Mouse (Mus musculus) ES-E14 (cell line): ENCODE results near the gene Robo3. TPM values are rescaled to one million over a fixed set of nuclear protein-coding genes. Genes with fewer than 3 reads are reported as not detected.

ENCODE experiments used
- DNase-seq: peaks from one replicate; pipeline ENCODE4 v3.0.0-alpha.2; 2013; ENCODE audit warnings: low read depth, low spot score
- H3K27ac ChIP-seq: 2 replicates; pipeline ENCODE4 v1.5.1; 2012; ENCODE audit warnings: low read depth, mild to moderate bottlenecking, low read length, moderate library complexity, mixed read lengths; ENCODE audit not compliant: poor library complexity, insufficient read depth, severe bottlenecking
- H3K36me3 ChIP-seq: 2 replicates; pipeline ENCODE4 v1.6.1; 2012; ENCODE audit warnings: mild to moderate bottlenecking, low read length, moderate library complexity, mixed read lengths; ENCODE audit not compliant: control insufficient read depth, poor library complexity, insufficient read depth, severe bottlenecking
- H3K4me1 ChIP-seq, 2 experiments: fragments of 150-350 bp in 1 of 2; sonication (generic) in 1 of 2; 2 replicates each; pipeline ENCODE4 v1.6.1; 2012; ENCODE audit warnings: low read length in 2 of 2, mild to moderate bottlenecking in 1 of 2, mixed read lengths in 1 of 2; ENCODE audit not compliant: control insufficient read depth in 2 of 2, insufficient read depth in 2 of 2, poor library complexity in 1 of 2
- H3K4me3 ChIP-seq, 2 experiments: fragments of 150-350 bp in 1 of 2; sonication (generic) in 1 of 2; 2 replicates each; pipeline ENCODE4 v1.5.1; 2012; ENCODE audit warnings: low read length in 2 of 2, low read depth in 1 of 2, mild to moderate bottlenecking in 1 of 2, mixed read lengths in 1 of 2; ENCODE audit not compliant: insufficient read depth in 1 of 2, poor library complexity in 1 of 2, severe bottlenecking in 1 of 2
- H3K9ac ChIP-seq: 2 replicates; pipeline ENCODE4 v1.6.1; 2012; ENCODE audit warnings: low read depth, mild to moderate bottlenecking, low read length, mixed read lengths; ENCODE audit not compliant: poor library complexity, insufficient read depth, severe bottlenecking
- H3K9me3 ChIP-seq: fragments of 150-350 bp; sonication (generic); 2 replicates; pipeline ENCODE4 v1.6.1; 2012; ENCODE audit warnings: low read depth, mild to moderate bottlenecking, low read length; ENCODE audit not compliant: control insufficient read depth, insufficient read depth
- CHD2 ChIP-seq: IDR thresholded peaks from 2 replicates; pipeline ENCODE4 v1.6.1; 2014; ENCODE audit warnings: mild to moderate bottlenecking, low read depth, low read length, inconsistent platforms
- HCFC1 ChIP-seq: IDR thresholded peaks from 2 replicates; pipeline ENCODE4 v1.6.1; 2012; ENCODE audit warnings: low read length, inconsistent platforms, borderline replicate concordance; ENCODE audit not compliant: insufficient read depth
- MAFK ChIP-seq: IDR thresholded peaks from 2 replicates; pipeline ENCODE4 v1.6.1; 2014; ENCODE audit warnings: mild to moderate bottlenecking, low read depth, low read length, inconsistent platforms; ENCODE audit not compliant: insufficient read depth
- ZC3H11A ChIP-seq: IDR thresholded peaks from 2 replicates; pipeline ENCODE4 v1.6.1; 2012; ENCODE audit warnings: low read depth, mild to moderate bottlenecking, inconsistent platforms, low read length, borderline replicate concordance
- ZNF384 ChIP-seq: IDR thresholded peaks from 2 replicates; pipeline ENCODE4 v1.6.1; 2012; ENCODE audit warnings: low read depth, low read length, inconsistent platforms
- in situ Hi-C, 2 experiments: fragments of 600-800 bp; cut with MboI; formaldehyde crosslinking; loops; one replicate each; pipeline ENCODE4 v1.15.1; 2025; ENCODE audit warnings: low sequenced_read_pairs in 2 of 2, inconsistent platforms in 1 of 2; ENCODE audit not compliant: unreplicated experiment in 2 of 2
- total RNA-seq: library from RNA; depleted of rRNA; stranded (reverse); fragments of 300-350 nt; gene quantifications from 2 replicates; pipeline ENCODE4 v1.2.3, GENCODE M21; 2012

Robo3 gene
- total RNA-seq, 1 experiment = 1.2 TPM

- no peak for DNase-seq
- Histone ChIP-seq H3K27ac (no peak overlapping the region), H3K9me3 (no peaks in the 10 kb centered on the region), H3K4me3 (no peak overlapping the region), H3K36me3 (no peaks in the 10 kb centered on the region), H3K4me1 (peaks cover 0 to 4% of the 10 kb centered on the region in 2 experiments; a peak in 1 of 4 replicates), H3K9ac (no peak overlapping the region)
- no peak for TF ChIP-seq MAFK
- in situ Hi-C loops = loop anchor here (25.0 kb wide), 3 partner anchors 202 to 527 kb away; partner anchors contain the start of genes Olfr878 (in 1 of the 2) and Spa17 (in 1 of the 2)
Observed at GRCm38 (mm10) chr9:37409698-37410445, 23.2 kb downstream of the Robo3 start.

GRCm38 (mm10) chr9:37407850-37408502, 25.1 kb downstream of the Robo3 start:
- H3K36me3 ChIP-seq = no peaks in the 10 kb centered on the region
- H3K9ac ChIP-seq = no peak overlapping the region
- peak overlapping the region in 1 of 2 experiments; percentile 31; a peak in 1 of 4 replicates for H3K4me3 ChIP-seq
- no peak overlapping the region for H3K27ac ChIP-seq
- DNase-seq = no peak
- TF ChIP-seq HCFC1 (no peak), ZC3H11A (0 out of 2 replicates have a peak, but pooled peaks have one; percentile 9)
- H3K4me1 ChIP-seq = peaks cover 0 to 4% of the 10 kb centered on the region in 2 experiments; a peak in 1 of 4 replicates
- H3K9me3 ChIP-seq = no peaks in the 10 kb centered on the region
- in situ Hi-C loops = loop anchor here (25.0 kb wide), 3 partner anchors 204 to 529 kb away; partner anchors contain the start of genes Olfr878 (in 1 of the 2) and Spa17 (in 1 of the 2)

GRCm38 (mm10) chr9:37406372-37406771, 26.7 kb downstream of the Robo3 start:
- Histone ChIP-seq H3K4me3 (no peak overlapping the region), H3K27ac (no peak overlapping the region), H3K9me3 (no peaks in the 10 kb centered on the region), H3K9ac (no peak overlapping the region), H3K36me3 (no peaks in the 10 kb centered on the region), H3K4me1 (peaks cover 0 to 8% of the 10 kb centered on the region in 2 experiments; a peak in 2 of 4 replicates)
- TF ChIP-seq HCFC1 = no peak
- TF ChIP-seq ZC3H11A = peak; percentile 76
- DNase-seq = no peak
- in situ Hi-C loops = loop anchor here (25.0 kb wide), 3 partner anchors 206 to 531 kb away; partner anchors contain the start of genes Olfr878 (in 1 of the 2) and Spa17 (in 1 of the 2)

- no peak for DNase-seq
- Histone ChIP-seq H3K36me3 (no peaks in the 10 kb centered on the region), H3K4me1 (peaks cover 0 to 8% of the 10 kb centered on the region in 2 experiments; a peak in 2 of 4 replicates), H3K9me3 (no peaks in the 10 kb centered on the region), H3K4me3 (no peak overlapping the region), H3K27ac (no peak overlapping the region), H3K9ac (no peak overlapping the region)
- TF ChIP-seq CHD2 = no peak
- no peak for TF ChIP-seq ZNF384
- no peak for TF ChIP-seq HCFC1
- TF ChIP-seq MAFK = no peak
- TF ChIP-seq ZC3H11A = no peak
- in situ Hi-C loops = loop anchor here (25.0 kb wide), 3 partner anchors 209 to 534 kb away; partner anchors contain the start of genes Olfr878 (in 1 of the 2) and Spa17 (in 1 of the 2)
Observed at GRCm38 (mm10) chr9:37403011-37403410, 30.0 kb downstream of the Robo3 start.
